Mouse (Mus musculus) erythroblast, embryonic 14.5 days (primary cell): ENCODE results near the gene Rcc1l.

Experiments
- GATA1 ChIP-seq: IDR thresholded peaks from 2 replicates; pipeline ENCODE4 v1.6.1; 2012; ENCODE audit warnings: low read length, inconsistent platforms, mixed read lengths
- TAL1 ChIP-seq: IDR thresholded peaks from 3 replicates; pipeline ENCODE4 v1.6.1; 2012; ENCODE audit warnings: low read length, inconsistent platforms, mixed read lengths

- TF ChIP-seq GATA1 (no peak), TAL1 (no peak)
Observed at GRCm38 (mm10) chr5:134136022-134136421, 40.6 kb downstream of the Rcc1l start.
